8 mouse cellular contexts compared by ENCODE assay signal in genomic region chr16:17460254-17460653, GRCm38 (mm10). TPM values are rescaled to one million over a fixed set of nuclear protein-coding genes. Genes with fewer than 3 reads are reported as not detected.
DNase-seq lines count a peak whose midpoint lies in the region; ATAC-seq and TF ChIP-seq lines count a peak whose summit lies in the region.

No protein-coding gene starts in this region.

- ATAC-seq in megakaryocyte progenitor cell, adult 5-6 weeks (replicated peaks; ENCODE audit: poor library complexity) = peak; percentile 93

- 0 out of 2 replicates have a peak, but pooled peaks have one; percentile 16 for TF ChIP-seq CTCF in cortical plate, adult 2 months (IDR thresholded peaks at IDR 0.05; ENCODE audit: extremely low read depth, insufficient read depth, low read length)

- peak; percentile 33 to 48 for DNase-seq in cerebellum, postnatal 14 days
- DNase-seq in cerebellum, adult 8-10 months = no peak
- DNase-seq in 416B (ENCODE audit: low read depth) = peak; percentile 71
- no peak for DNase-seq in yolk sac, embryonic 10.5 days (ENCODE audit: low spot score)
- no peak for DNase-seq in ovary, postnatal 36 days (ENCODE audit: low spot score)
- no peak for DNase-seq in right cerebral cortex, postnatal 4 days

- no peak overlapping the region for H3K4me3 ChIP-seq in cortical plate, adult 2 months (ENCODE audit: insufficient read depth, low read length)

- no peak overlapping the region for H3K27ac ChIP-seq in cortical plate, adult 2 months (ENCODE audit: insufficient read depth, low read length)

- no peak for TF ChIP-seq POLR2A in cortical plate, adult 2 months (IDR thresholded peaks at IDR 0.05; ENCODE audit: extremely low read depth, insufficient read depth, low read length)

- no peaks in the 10 kb centered on the region; the same call in 1 of the 2 replicates for H3K4me1 ChIP-seq in cortical plate, adult 2 months (ENCODE audit: control insufficient read depth, insufficient read depth, low read length)

RNA-seq across cellular contexts. Expression of gene Crkl, which starts 8.5 kb away (rescaled TPM):
- 22.3 and 22.8 TPM in 2 replicates for polyA plus RNA-seq in cortical plate, adult 2 months (2012; rRNA removed)
- 24.6 and 25.9 TPM in 2 replicates for total RNA-seq in megakaryocyte progenitor cell, adult 5-6 weeks (2015)
- 17.8 and 18.5 TPM in 2 replicates for total RNA-seq in megakaryocyte progenitor cell, adult 5-6 weeks (2017)

RNA-seq across cellular contexts. Expression of gene Aifm3, which starts 29.2 kb away (rescaled TPM):
- polyA plus RNA-seq in cortical plate, adult 2 months (2012; rRNA removed) = 233 and 286 TPM in 2 replicates
- not detected in 2 replicates for total RNA-seq in megakaryocyte progenitor cell, adult 5-6 weeks (2015)
- total RNA-seq in megakaryocyte progenitor cell, adult 5-6 weeks (2017) = not detected in 2 replicates

RNA-seq across cellular contexts. Expression of gene Lztr1, which starts 48.2 kb away (rescaled TPM):
- 330 and 345 TPM in 2 replicates for polyA plus RNA-seq in cortical plate, adult 2 months (2012; rRNA removed)
- 25.1 and 25.7 TPM in 2 replicates for total RNA-seq in megakaryocyte progenitor cell, adult 5-6 weeks (2015)
- 29.5 and 40.4 TPM in 2 replicates for total RNA-seq in megakaryocyte progenitor cell, adult 5-6 weeks (2017)

RNA-seq across cellular contexts. Expression of gene Pi4ka, which starts 54.1 kb away (rescaled TPM):
- polyA plus RNA-seq in cortical plate, adult 2 months (2012; rRNA removed) = 336 and 351 TPM in 2 replicates
- 55.4 and 58.1 TPM in 2 replicates for total RNA-seq in megakaryocyte progenitor cell, adult 5-6 weeks (2015)
- 28.1 and 39.4 TPM in 2 replicates for total RNA-seq in megakaryocyte progenitor cell, adult 5-6 weeks (2017)

RNA-seq across cellular contexts. Expression of gene Snap29, which starts 54.5 kb away (rescaled TPM):
- polyA plus RNA-seq in cortical plate, adult 2 months (2012; rRNA removed) = 8.6 and 9.3 TPM in 2 replicates
- 16.5 and 18.5 TPM in 2 replicates for total RNA-seq in megakaryocyte progenitor cell, adult 5-6 weeks (2015)
- total RNA-seq in megakaryocyte progenitor cell, adult 5-6 weeks (2017) = 17.9 and 18.0 TPM in 2 replicates

Comparison
In these comparisons a context has a peak if more than half of its experiments do, and no peak if none do; other contexts are left out.
1. DNase-seq: peak in cerebellum, postnatal 14 days (2 of 2) and 416B (single experiment); none in cerebellum, adult 8-10 months (single experiment), yolk sac, embryonic 10.5 days (single experiment), ovary, postnatal 36 days (single experiment) and right cerebral cortex, postnatal 4 days (single experiment).